Mouse (Mus musculus): ENCODE data around the gene Hpca. TPM values are rescaled to one million over a fixed set of nuclear protein-coding genes. Genes with fewer than 3 reads are reported as not detected.

The Hpca gene
- total RNA-seq, 2 experiments from 2014 or later: not detected

- intact Hi-C loops (cut with DNase I): loop anchor here (10.0 kb wide), 1 partner anchor 318 kb away; no protein-coding TSS in a partner anchor
- DNase-seq: no peak
Observed at GRCm38 (mm10) chr4:129136579-129137391, 14.9 kb upstream of the Hpca start, which contains the start of gene Fndc5. TSS of gene Fndc5 (plus strand) at chr4:129136999.

GRCm38 (mm10) chr4:129136189-129136578, 14.3 kb upstream of the Hpca start:
- intact Hi-C loops (cut with DNase I): loop anchor here (10.0 kb wide), 1 partner anchor 319 kb away; no protein-coding TSS in a partner anchor
- no peak for DNase-seq

- DNase-seq: no peak
- intact Hi-C loops (cut with DNase I): loop anchor here (2.0 to 10.0 kb wide), 3 partner anchors 41 to 319 kb away; no protein-coding TSS in a partner anchor
Observed at GRCm38 (mm10) chr4:129135637-129136036, 13.8 kb upstream of the Hpca start.

- intact Hi-C loops (cut with DNase I): loop anchor here (2.0 to 10.0 kb wide), 3 partner anchors 42 to 320 kb away; no protein-coding TSS in a partner anchor
- peak; percentile 56 to 65 for DNase-seq
Observed at GRCm38 (mm10) chr4:129134799-129135585, 13.2 kb upstream of the Hpca start.

GRCm38 (mm10) chr4:129130755-129131303, 9.0 kb upstream of the Hpca start:
- DNase-seq: no peak
- intact Hi-C loops (cut with DNase I): loop anchor here (10.0 kb wide), 1 partner anchor 324 kb away; no protein-coding TSS in a partner anchor

GRCm38 (mm10) chr4:129130149-129130548, 8.3 kb upstream of the Hpca start:
- intact Hi-C loops (cut with DNase I): loop anchor here (10.0 kb wide), 1 partner anchor 325 kb away; no protein-coding TSS in a partner anchor
- DNase-seq: no peak

GRCm38 (mm10) chr4:129129387-129129786, 7.6 kb upstream of the Hpca start:
- intact Hi-C loops (cut with DNase I): no loop called here
- DNase-seq: no peak

GRCm38 (mm10) chr4:129128582-129129338, 6.9 kb upstream of the Hpca start:
- no peak for DNase-seq
- intact Hi-C loops (cut with DNase I): no loop called here

GRCm38 (mm10) chr4:129125736-129126451, 4.1 kb upstream of the Hpca start:
- intact Hi-C loops (cut with DNase I): no loop called here
- peak in 1 of 2 experiments; percentile 49 for DNase-seq

GRCm38 (mm10) chr4:129124652-129125146, 2.9 kb upstream of the Hpca start:
- DNase-seq: no peak
- intact Hi-C loops (cut with DNase I): no loop called here

GRCm38 (mm10) chr4:129122719-129123118, 883 bp upstream of the Hpca start:
- no peak for DNase-seq
- intact Hi-C loops (cut with DNase I): no loop called here

- intact Hi-C loops (cut with DNase I): no loop called here
- no peak for DNase-seq
Observed at GRCm38 (mm10) chr4:129122107-129122506, 271 bp upstream of the Hpca start.

- DNase-seq: peak; percentile 46 to 49
- intact Hi-C loops (cut with DNase I): no loop called here
Observed at GRCm38 (mm10) chr4:129120520-129121445, 1.1 kb downstream of the Hpca start.

- intact Hi-C loops (cut with DNase I): no loop called here
Observed at GRCm38 (mm10) chr4:129119708-129120107, 2.1 kb downstream of the Hpca start.

GRCm38 (mm10) chr4:129117720-129118510, 3.9 kb downstream of the Hpca start:
- intact Hi-C loops (cut with DNase I): no loop called here
- DNase-seq: no peak

More at GRCm38 (mm10) chr4:129119708-129120107, 2.1 kb downstream of the Hpca start:
- no peak for DNase-seq

- intact Hi-C loops (cut with DNase I): no loop called here
- DNase-seq: no peak
Observed at GRCm38 (mm10) chr4:129116703-129117102, 5.1 kb downstream of the Hpca start.

Measured in gastrocnemius, postnatal 36 days (tissue).